Mouse (Mus musculus) monocyte, adult 59 days (primary cell): ENCODE data around the gene Slc29a3. TPM values are rescaled to one million over a fixed set of nuclear protein-coding genes. Genes with fewer than 3 reads are reported as not detected.

ENCODE experiments used
- total RNA-seq, 2 experiments: library from RNA; stranded (reverse); gene quantifications; one replicate each; pipeline ENCODE4 v1.2.4; 2023

Slc29a3 gene
- total RNA-seq = 10 to 100 TPM; 54.2 to 63.4 TPM

DNA sequence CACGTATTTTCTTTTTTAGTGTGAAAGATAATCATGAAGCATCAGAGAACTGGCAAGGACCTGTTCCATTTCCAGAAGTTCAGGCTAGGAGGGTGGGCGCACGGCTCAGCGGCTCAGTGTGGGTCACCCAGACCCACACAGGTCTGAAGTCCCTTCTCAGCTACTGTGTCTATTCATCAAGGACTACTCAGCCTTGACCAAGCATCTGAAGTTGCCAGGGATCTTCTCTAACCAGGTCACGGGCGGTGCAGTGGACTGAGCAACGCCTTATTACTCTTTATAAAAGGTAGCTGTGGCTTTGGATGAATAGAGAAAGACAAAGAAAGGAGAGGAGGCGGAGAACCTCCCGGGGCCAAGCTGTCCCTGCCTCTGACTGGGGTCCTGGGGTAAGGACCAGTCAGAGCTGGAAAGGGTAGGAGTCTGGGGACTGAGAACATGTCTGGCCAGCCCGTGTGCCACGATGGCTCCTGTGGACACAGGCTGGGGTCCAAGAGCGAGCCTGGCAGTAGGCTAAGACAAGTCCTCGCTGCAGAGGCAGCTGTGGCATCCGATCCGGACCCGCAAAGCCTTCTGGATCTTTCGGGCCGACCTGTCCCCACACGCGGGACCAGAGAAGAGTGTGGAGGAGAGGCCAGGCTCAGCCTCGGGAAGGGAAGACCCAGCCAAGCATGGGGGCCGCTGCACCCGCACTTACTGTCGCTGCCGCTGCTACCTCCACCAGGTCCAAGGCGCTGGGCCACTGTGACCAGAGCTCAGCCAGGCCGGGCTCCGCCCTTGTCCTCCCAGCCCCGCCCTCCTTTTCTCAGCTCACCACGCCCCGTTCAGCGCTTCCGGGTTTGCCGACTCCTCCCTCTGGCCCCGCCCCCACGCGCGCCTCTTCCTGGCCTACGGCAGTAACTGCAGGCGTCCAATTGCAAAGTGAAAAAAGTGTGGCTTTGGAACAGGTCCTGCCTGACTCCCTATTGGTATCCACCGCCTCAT, at the start of gene Slc29a3:
Slc29a3 (minus strand) TSS at position 755 of the 981 bp plus-strand sequence.

DNA sequence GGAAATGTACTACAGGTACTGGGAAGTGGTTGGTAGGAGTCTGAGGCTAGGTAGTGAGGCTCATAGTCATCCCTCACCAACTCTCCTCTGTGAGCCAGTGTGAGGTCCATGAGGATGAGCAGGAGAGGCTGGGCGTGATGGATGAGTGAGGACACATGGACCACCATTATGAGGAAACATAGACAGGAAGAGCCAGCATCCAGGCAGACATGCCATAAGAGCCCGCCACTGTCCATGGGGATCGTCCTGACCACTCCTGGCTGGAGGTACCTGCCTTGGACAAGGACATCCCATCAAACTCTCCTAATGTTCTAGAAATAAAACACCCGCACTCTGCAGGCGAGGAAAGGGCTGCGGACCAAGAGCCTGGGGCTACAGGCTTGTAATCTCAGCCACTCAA, 56.2 kb downstream of the Slc29a3 start, which contains the start of gene Cdh23:
Cdh23 (minus strand) TSS at position 101 of the 400 bp plus-strand sequence.

Other genes starting within 250 kb of the Slc29a3 start
- gene Cdh23, start 56.3 kb downstream of the Slc29a3 start, total RNA-seq = under 1 TPM; 0.16 to 0.67 TPM
- under 1 TPM in 1 of 2 experiments, not detected in 1; 0.13 TPM for gene Unc5b, start 78.8 kb upstream of the Slc29a3 start, total RNA-seq